ENCODE assay signal across 8 mouse cellular contexts in genomic region chr6:48642764-48643292, GRCm38 (mm10). TPM values are rescaled to one million over a fixed set of nuclear protein-coding genes. Genes with fewer than 3 reads are reported as not detected.
DNase-seq lines count a peak whose midpoint lies in the region; ATAC-seq lines count a peak whose summit lies in the region.

No protein-coding gene starts in this region.

- 17% methylated on average over 4 of the region's 4 CpGs for WGBS in forebrain, embryonic 13.5 days
- WGBS in forebrain, embryonic 11.5 days: 24% methylated on average over 4 of the region's 4 CpGs
- WGBS in neural tube, embryonic 11.5 days: 23% methylated on average over 4 of the region's 4 CpGs

- no peaks in the 10 kb centered on the region for H3K27me3 ChIP-seq in forebrain, embryonic 13.5 days
- H3K27me3 ChIP-seq in forebrain, embryonic 11.5 days (ENCODE audit: control insufficient read depth, insufficient read depth, low read length): no peaks in the 10 kb centered on the region
- H3K27me3 ChIP-seq in neural tube, embryonic 11.5 days (ENCODE audit: control insufficient read depth, insufficient read depth, low read length): no peaks in the 10 kb centered on the region

- H3K9me3 ChIP-seq in forebrain, embryonic 13.5 days (replicated peaks): no peaks in the 10 kb centered on the region
- no peaks in the 10 kb centered on the region for H3K9me3 ChIP-seq in forebrain, embryonic 11.5 days (ENCODE audit: control insufficient read depth, low read length)
- H3K9me3 ChIP-seq in neural tube, embryonic 11.5 days (ENCODE audit: control insufficient read depth, low read length): no peaks in the 10 kb centered on the region

- no peak overlapping the region for H3K9ac ChIP-seq in forebrain, embryonic 13.5 days
- no peak overlapping the region for H3K9ac ChIP-seq in forebrain, embryonic 11.5 days (ENCODE audit: low read length)
- H3K9ac ChIP-seq in neural tube, embryonic 11.5 days (ENCODE audit: low read length): no peak overlapping the region

- H3K4me1 ChIP-seq in forebrain, embryonic 13.5 days: no peaks in the 10 kb centered on the region
- no peaks in the 10 kb centered on the region for H3K4me1 ChIP-seq in forebrain, embryonic 11.5 days (replicated peaks; ENCODE audit: control insufficient read depth, insufficient read depth, low read length)
- H3K4me1 ChIP-seq in neural tube, embryonic 11.5 days (ENCODE audit: control insufficient read depth, insufficient read depth, low read length): no peaks in the 10 kb centered on the region

- no peak for DNase-seq in forebrain, embryonic 11.5 days (ENCODE audit: low spot score)
- peak; percentile 49 for DNase-seq in neural tube, embryonic 11.5 days (ENCODE audit: low spot score)
- no peak for DNase-seq in neural tube, embryonic 10.5 days (ENCODE audit: extremely low spot score, low spot score)
- peak; percentile 74 to 75 for DNase-seq in cerebellum, postnatal 14 days
- peak; percentile 58 to 67 for DNase-seq in kidney, postnatal 36 days
- DNase-seq in retina, postnatal 7 days (ENCODE audit: low read depth, low spot score): peak; percentile 73
- no peak for DNase-seq in right cerebral cortex, postnatal 36 days (ENCODE audit: low spot score in 2 of 2)

- no peaks in the 10 kb centered on the region for H3K36me3 ChIP-seq in forebrain, embryonic 13.5 days (ENCODE audit: poor library complexity, severe bottlenecking)
- H3K36me3 ChIP-seq in forebrain, embryonic 11.5 days (ENCODE audit: control insufficient read depth, insufficient read depth, low read length): no peaks in the 10 kb centered on the region
- H3K36me3 ChIP-seq in neural tube, embryonic 11.5 days (ENCODE audit: control insufficient read depth, insufficient read depth, low read length): no peaks in the 10 kb centered on the region

- no peak overlapping the region for H3K27ac ChIP-seq in forebrain, embryonic 13.5 days
- H3K27ac ChIP-seq in forebrain, embryonic 11.5 days (ENCODE audit: low read depth, low read length): no peak overlapping the region
- H3K27ac ChIP-seq in neural tube, embryonic 11.5 days (ENCODE audit: low read depth, low read length): no peak overlapping the region

- H3K4me2 ChIP-seq in forebrain, embryonic 13.5 days: no peak overlapping the region
- no peak overlapping the region for H3K4me2 ChIP-seq in forebrain, embryonic 11.5 days (ENCODE audit: low read depth, low read length, severe bottlenecking)
- H3K4me2 ChIP-seq in neural tube, embryonic 11.5 days (ENCODE audit: low read depth): no peak overlapping the region

- no peak overlapping the region for H3K4me3 ChIP-seq in forebrain, embryonic 13.5 days
- H3K4me3 ChIP-seq in forebrain, embryonic 11.5 days (ENCODE audit: low read depth, low read length): no peak overlapping the region
- H3K4me3 ChIP-seq in neural tube, embryonic 11.5 days (ENCODE audit: low read depth, low read length): no peak overlapping the region

- ATAC-seq in forebrain, embryonic 13.5 days: peak; percentile 63; the same call in 1 of the 2 replicates
- no peak for ATAC-seq in forebrain, embryonic 11.5 days (replicated peaks; ENCODE audit: low FRiP score)
- ATAC-seq in neural tube, embryonic 11.5 days (ENCODE audit: insufficient read depth, low FRiP score, low TSS enrichment): no peak

RNA-seq across cellular contexts. Expression of gene Gimap8, which starts 4.2 kb away (rescaled TPM):
- 0.19 and 0.28 TPM in 2 replicates for polyA plus RNA-seq in forebrain, embryonic 13.5 days (2015; fragmentation: Nextera tagmentation; extraction: Ambion mirVana)
- 0.16 and 0.31 TPM in 2 replicates for polyA plus RNA-seq in forebrain, embryonic 11.5 days (2014; fragmentation: Nextera tagmentation; extraction: Ambion mirVana)
- 0.18 and 0.23 TPM in 2 replicates for polyA plus RNA-seq in neural tube, embryonic 11.5 days (2014; fragmentation: Nextera tagmentation; extraction: Ambion mirVana)

RNA-seq across cellular contexts. Expression of gene AI854703, which starts 16.3 kb away (rescaled TPM):
- 3.1 and 5.4 TPM in 2 replicates for polyA plus RNA-seq in forebrain, embryonic 13.5 days (2015; fragmentation: Nextera tagmentation; extraction: Ambion mirVana)
- 0.48 and 0.60 TPM in 2 replicates for polyA plus RNA-seq in forebrain, embryonic 11.5 days (2014; fragmentation: Nextera tagmentation; extraction: Ambion mirVana)
- polyA plus RNA-seq in neural tube, embryonic 11.5 days (2014; fragmentation: Nextera tagmentation; extraction: Ambion mirVana): 1.6 TPM in 2 replicates

RNA-seq across cellular contexts. Expression of gene Gimap9, which starts 33.1 kb away (rescaled TPM):
- 1.7 and 2.7 TPM in 2 replicates for polyA plus RNA-seq in forebrain, embryonic 13.5 days (2015; fragmentation: Nextera tagmentation; extraction: Ambion mirVana)
- 3.1 and 3.3 TPM in 2 replicates for polyA plus RNA-seq in forebrain, embryonic 11.5 days (2014; fragmentation: Nextera tagmentation; extraction: Ambion mirVana)
- polyA plus RNA-seq in neural tube, embryonic 11.5 days (2014; fragmentation: Nextera tagmentation; extraction: Ambion mirVana): 3.6 and 4.3 TPM in 2 replicates

RNA-seq across cellular contexts. Expression of gene Zfp775, which starts 41.0 kb away (rescaled TPM):
- 13.4 and 13.8 TPM in 2 replicates for polyA plus RNA-seq in forebrain, embryonic 13.5 days (2015; fragmentation: Nextera tagmentation; extraction: Ambion mirVana)
- 12.7 and 14.2 TPM in 2 replicates for polyA plus RNA-seq in forebrain, embryonic 11.5 days (2014; fragmentation: Nextera tagmentation; extraction: Ambion mirVana)
- polyA plus RNA-seq in neural tube, embryonic 11.5 days (2014; fragmentation: Nextera tagmentation; extraction: Ambion mirVana): 9.3 and 11.0 TPM in 2 replicates

RNA-seq across cellular contexts. Expression of gene Gimap4, which starts 41.5 kb away (rescaled TPM):
- 1.9 and 2.2 TPM in 2 replicates for polyA plus RNA-seq in forebrain, embryonic 13.5 days (2015; fragmentation: Nextera tagmentation; extraction: Ambion mirVana)
- 4.3 and 4.5 TPM in 2 replicates for polyA plus RNA-seq in forebrain, embryonic 11.5 days (2014; fragmentation: Nextera tagmentation; extraction: Ambion mirVana)
- 4.9 and 5.4 TPM in 2 replicates for polyA plus RNA-seq in neural tube, embryonic 11.5 days (2014; fragmentation: Nextera tagmentation; extraction: Ambion mirVana)

Comparison
In these comparisons a context has a peak if more than half of its experiments do, and no peak if none do; other contexts are left out.
1. DNase-seq: peak in neural tube, embryonic 11.5 days (single experiment), cerebellum, postnatal 14 days (2 of 2), kidney, postnatal 36 days (2 of 2) and retina, postnatal 7 days (single experiment); none in forebrain, embryonic 11.5 days (single experiment), neural tube, embryonic 10.5 days (single experiment) and right cerebral cortex, postnatal 36 days (0 of 2).